Mouse (Mus musculus) duodenum, adult 2 months (tissue): ENCODE results near the gene Azi2. TPM values are rescaled to one million over a fixed set of nuclear protein-coding genes. Genes with fewer than 3 reads are reported as not detected.

Experiments used
- polyA plus RNA-seq: library from polyadenylated mRNA; depleted of rRNA; stranded (reverse); fragments of >200 nt; gene quantifications from 2 replicates; pipeline ENCODE4 v1.2.3, GENCODE M21; 2012; ENCODE audit warnings: low replicate concordance; rRNA removed

The Azi2 gene
- polyA plus RNA-seq = 22.0 and 39.8 TPM in 2 replicates

GRCm38 (mm10) chr9:118040218-118041021, at the start of gene Azi2:
Azi2 (plus strand) TSS chr9:118040499.

Other genes starting within 250 kb of the Azi2 start
- gene Cmc1, start 109.7 kb downstream of the Azi2 start, polyA plus RNA-seq = 0.56 and 0.96 TPM in 2 replicates